Mouse (Mus musculus) liver, adult 2 months (tissue): Measurements from ENCODE around the gene Rpp21.

Experiments used
- CTCF ChIP-seq: fragments of 200-500 bp; IDR thresholded peaks from 2 replicates; pipeline ENCODE4 v1.5.1; 2011; ENCODE audit warnings: low read depth, low read length, control low read depth
- POLR2A ChIP-seq: fragments of 200-500 bp; IDR thresholded peaks from 2 replicates; pipeline ENCODE4 v1.6.1; 2011; ENCODE audit warnings: low read length, control low read depth; ENCODE audit not compliant: insufficient read depth; ENCODE audit errors: extremely low read depth

GRCm38 (mm10) chr17:36224451-36224850, 33.4 kb downstream of the Rpp21 start:
- TF ChIP-seq POLR2A (no peak), CTCF (no peak)
